Mouse (Mus musculus) midbrain, embryonic 15.5 days (tissue): ENCODE measurements at regions not wholly inside any gene's neighbourhood (a gene's known extent, or its start where the extent isn't known, plus 50 kb on each side); places are given as distances from the start of the nearest gene placed in this dataset.
A peak's percentile ranks its signal among the peaks of the same experiment; 100 is the strongest.

Experiments
- ATAC-seq: fragments of 200-750 bp; cut with Nextera tagmentation; replicated peaks from 2 replicates; pipeline ENCODE4 v1.8.0; 2017; ENCODE audit warnings: moderate TSS enrichment
- H3K27ac ChIP-seq: fragments of 300-500 bp; sonication (generic); 2 replicates; pipeline ENCODE4 v1.5.1; 2015; ENCODE audit warnings: mild to moderate bottlenecking, inconsistent platforms
- H3K27me3 ChIP-seq: fragments of 300-500 bp; sonication (generic); replicated peaks from 2 replicates; pipeline ENCODE4 v1.6.1; 2015; ENCODE audit warnings: inconsistent platforms
- H3K36me3 ChIP-seq: fragments of 300-500 bp; sonication (generic); replicated peaks from 2 replicates; pipeline ENCODE4 v1.6.1; 2015; ENCODE audit warnings: inconsistent platforms
- H3K4me1 ChIP-seq: fragments of 300-500 bp; sonication (generic); 2 replicates; pipeline ENCODE4 v1.6.1; 2015; ENCODE audit warnings: inconsistent platforms
- H3K4me2 ChIP-seq: fragments of 300-500 bp; sonication (generic); 2 replicates; pipeline ENCODE4 v1.6.1; 2015; ENCODE audit warnings: inconsistent platforms, mild to moderate bottlenecking, moderate library complexity
- H3K4me3 ChIP-seq: fragments of 300-500 bp; sonication (generic); 2 replicates; pipeline ENCODE4 v1.5.1; 2015; ENCODE audit warnings: mild to moderate bottlenecking, inconsistent platforms
- H3K9ac ChIP-seq: fragments of 300-500 bp; sonication (generic); 2 replicates; pipeline ENCODE4 v1.6.1; 2015; ENCODE audit warnings: mild to moderate bottlenecking, inconsistent platforms
- H3K9me3 ChIP-seq: fragments of 300-500 bp; sonication (generic); 2 replicates; pipeline ENCODE4 v1.6.1; 2016; ENCODE audit warnings: inconsistent platforms
- WGBS: fragments of 180-500 bp; shearing (Covaris S2); methylation state at CpG from one replicate; pipeline ENCODE4 v1.1.7; 2015; ENCODE audit warnings: mixed read lengths; 5-methylcytosine and 5-hydroxymethylcytosine counted together

DNA sequence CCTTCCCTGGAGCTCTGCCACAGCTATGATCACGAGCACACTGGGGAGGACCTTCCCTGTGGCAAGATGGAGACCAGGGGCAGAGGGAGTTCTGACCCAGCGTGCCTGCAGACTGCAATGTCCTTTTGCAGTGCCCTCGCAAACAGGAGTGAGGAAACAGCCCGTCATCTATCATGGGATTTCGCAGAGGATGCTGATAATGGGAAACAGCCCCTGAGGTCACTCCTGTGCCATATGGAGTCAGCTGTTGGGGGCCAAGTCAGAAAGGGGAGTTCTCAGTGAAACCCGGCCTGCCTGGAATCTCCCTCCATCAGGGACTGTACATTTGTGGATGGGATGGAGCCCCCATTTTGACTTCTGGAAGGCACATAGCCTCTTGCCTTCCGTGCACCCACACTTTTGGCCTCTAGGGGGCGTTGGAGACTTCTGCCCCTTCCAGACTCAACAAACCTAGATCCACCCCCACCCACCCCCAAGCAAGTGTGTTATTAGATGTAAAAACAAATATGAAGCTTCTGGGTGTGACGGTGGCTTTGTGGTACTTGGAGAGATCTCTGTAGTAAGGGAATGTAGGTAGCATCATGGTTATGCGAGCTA is 98.1 kb downstream of the Kdr start:
- WGBS = 81% methylated on average over 10 of the region's 10 CpGs
- H3K27me3 ChIP-seq = no peaks in the 10 kb centered on the region
- no peaks in the 10 kb centered on the region for H3K36me3 ChIP-seq
- no peak overlapping the region for H3K4me3 ChIP-seq
- no peaks in the 10 kb centered on the region for H3K9me3 ChIP-seq
- H3K27ac ChIP-seq = no peak overlapping the region
- H3K9ac ChIP-seq = no peak overlapping the region
- H3K4me1 ChIP-seq = no peaks in the 10 kb centered on the region
- H3K4me2 ChIP-seq = no peak overlapping the region
- no peak for ATAC-seq

DNA sequence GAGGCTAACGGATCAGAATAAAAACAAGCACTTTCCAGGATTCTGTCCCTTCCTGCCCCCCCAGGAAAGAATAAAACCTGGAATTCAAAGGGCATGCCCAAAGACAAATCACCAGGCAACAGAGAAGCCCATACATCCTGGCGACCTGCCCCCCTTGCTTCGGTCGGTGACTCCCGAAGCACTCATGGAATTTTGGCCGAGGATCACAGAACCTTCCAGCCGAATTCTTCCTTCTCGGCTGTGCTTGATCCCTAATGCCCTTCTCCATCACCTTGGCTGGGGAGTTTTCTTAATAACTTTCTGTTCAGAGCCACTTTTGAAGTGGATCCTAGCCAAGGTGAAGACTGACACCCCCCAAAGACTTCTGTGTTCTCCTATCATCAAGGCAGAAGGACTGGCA is 99.9 kb downstream of the Kdr start:
- ATAC-seq = no peak
- WGBS = 89% methylated on average over 8 of the region's 8 CpGs
- Histone ChIP-seq H3K9ac (no peak overlapping the region), H3K4me3 (no peak overlapping the region), H3K4me1 (no peaks in the 10 kb centered on the region), H3K36me3 (no peaks in the 10 kb centered on the region), H3K27ac (no peak overlapping the region), H3K9me3 (no peaks in the 10 kb centered on the region), H3K4me2 (no peak overlapping the region), H3K27me3 (no peaks in the 10 kb centered on the region)

DNA sequence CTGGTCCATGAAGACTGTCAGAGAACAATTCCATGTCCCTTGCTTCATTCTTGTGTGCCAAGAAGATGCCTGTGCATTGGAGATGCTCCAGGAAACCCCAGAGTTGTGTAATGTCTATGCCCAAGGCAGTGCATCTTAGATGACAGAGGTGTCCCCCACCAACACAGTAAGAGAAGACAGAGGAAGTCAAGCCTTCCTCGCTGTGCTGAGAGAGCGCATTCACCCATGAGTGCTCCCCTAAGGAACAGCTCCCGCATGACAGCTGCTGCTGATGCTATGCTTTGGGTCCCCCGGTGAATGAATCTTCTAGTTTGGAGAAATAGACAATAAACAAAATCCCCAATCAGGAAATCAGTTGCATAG is 100.7 kb downstream of the Kdr start:
- no peak overlapping the region for H3K9ac ChIP-seq
- H3K4me3 ChIP-seq = no peak overlapping the region
- no peaks in the 10 kb centered on the region for H3K9me3 ChIP-seq
- H3K27ac ChIP-seq = no peak overlapping the region
- no peaks in the 10 kb centered on the region for H3K4me1 ChIP-seq
- WGBS = 77% methylated on average over 4 of the region's 4 CpGs
- H3K36me3 ChIP-seq = no peaks in the 10 kb centered on the region
- H3K27me3 ChIP-seq = no peaks in the 10 kb centered on the region
- ATAC-seq = no peak
- no peak overlapping the region for H3K4me2 ChIP-seq

DNA sequence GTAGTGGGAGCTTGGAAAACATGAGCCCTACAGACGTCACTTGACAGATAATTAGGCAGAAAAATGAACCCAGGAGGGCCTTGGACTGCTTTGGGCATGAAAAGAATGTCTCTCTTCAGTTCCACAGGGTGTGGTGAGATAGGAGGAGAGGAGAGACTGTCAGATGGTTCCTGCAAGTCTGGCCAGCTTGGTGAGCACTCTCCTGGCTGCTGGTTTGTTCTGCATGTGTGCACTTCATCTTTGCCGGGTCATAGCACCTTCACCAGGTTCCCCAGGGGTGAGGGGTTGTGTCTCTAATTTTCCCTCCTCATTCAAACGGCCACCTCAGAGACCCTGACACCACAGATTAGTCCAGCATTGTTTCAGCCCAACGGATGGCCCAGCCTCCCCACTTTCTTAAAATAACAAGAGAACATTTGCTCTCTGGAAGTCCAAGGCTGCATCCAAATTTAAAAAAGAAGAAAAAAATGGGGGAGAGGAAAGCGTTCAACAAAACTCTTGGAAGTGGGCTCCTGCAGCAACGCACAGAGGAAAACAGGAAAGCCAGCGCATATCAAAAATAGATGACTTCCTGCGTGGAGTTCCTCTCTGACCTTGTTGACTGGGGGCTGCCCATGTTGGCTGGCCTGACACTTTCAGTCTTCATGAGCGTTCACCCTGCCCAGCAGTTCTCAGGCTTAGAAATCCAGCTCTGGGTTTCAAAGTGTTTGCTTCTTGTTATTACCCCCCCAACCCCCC is 101.2 kb downstream of the Kdr start:
- ATAC-seq = no peak
- no peak overlapping the region for H3K4me3 ChIP-seq
- no peak overlapping the region for H3K9ac ChIP-seq
- H3K9me3 ChIP-seq = no peaks in the 10 kb centered on the region
- no peak overlapping the region for H3K4me2 ChIP-seq
- H3K36me3 ChIP-seq = no peaks in the 10 kb centered on the region
- no peaks in the 10 kb centered on the region for H3K4me1 ChIP-seq
- H3K27me3 ChIP-seq = no peaks in the 10 kb centered on the region
- H3K27ac ChIP-seq = no peak overlapping the region
- 68% methylated on average over 9 of the region's 9 CpGs for WGBS

DNA sequence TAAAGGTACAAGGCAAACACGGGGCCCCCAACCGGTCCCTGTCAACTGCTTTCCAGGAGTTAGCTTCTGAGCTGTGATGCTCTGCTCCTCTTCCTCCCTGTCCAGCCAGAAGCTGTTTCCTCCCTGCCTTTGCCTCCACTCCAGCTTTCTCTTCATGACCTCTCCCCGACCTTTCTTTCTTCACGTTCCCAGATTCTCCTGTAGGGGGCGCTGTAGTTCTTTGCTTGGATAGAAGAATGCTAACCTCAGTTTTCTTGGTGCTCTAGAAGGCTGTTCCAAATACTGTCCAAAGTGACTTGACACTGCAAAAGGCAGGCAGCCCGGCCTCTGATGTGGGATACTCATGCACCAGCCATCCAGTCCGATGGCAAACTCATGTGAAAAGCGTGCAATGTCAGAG is 107.1 kb downstream of the Kdr start:
- H3K36me3 ChIP-seq = no peaks in the 10 kb centered on the region
- H3K4me2 ChIP-seq = no peak overlapping the region
- H3K9ac ChIP-seq = no peak overlapping the region
- no peak overlapping the region for H3K4me3 ChIP-seq
- WGBS = 24% methylated on average over 8 of the region's 8 CpGs
- H3K9me3 ChIP-seq = no peaks in the 10 kb centered on the region
- ATAC-seq = no peak
- no peaks in the 10 kb centered on the region for H3K27me3 ChIP-seq
- H3K27ac ChIP-seq = no peak overlapping the region
- no peaks in the 10 kb centered on the region for H3K4me1 ChIP-seq

DNA sequence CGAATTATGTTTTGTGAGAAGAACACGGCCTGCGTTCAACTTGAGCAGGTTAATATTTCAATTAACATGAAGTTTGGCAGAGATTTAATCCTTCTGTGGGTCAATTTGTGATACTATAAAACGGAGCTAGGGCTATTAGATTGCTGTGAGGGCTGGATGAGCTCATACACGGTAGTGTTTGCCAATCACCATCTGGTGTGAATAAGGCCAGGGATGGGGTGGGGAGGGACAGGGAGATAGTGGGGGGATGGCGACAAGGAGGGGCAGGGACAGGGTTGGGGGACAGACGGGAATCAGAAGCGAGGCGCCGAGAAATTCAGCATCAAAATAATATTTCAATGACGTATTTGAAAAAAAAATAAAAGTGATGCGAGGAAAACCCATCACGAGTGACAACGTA is 107.6 kb downstream of the Kdr start:
- WGBS = 86% methylated on average over 14 of the region's 14 CpGs
- H3K4me1 ChIP-seq = no peaks in the 10 kb centered on the region
- H3K27me3 ChIP-seq = no peaks in the 10 kb centered on the region
- no peak overlapping the region for H3K4me3 ChIP-seq
- no peak overlapping the region for H3K27ac ChIP-seq
- H3K9me3 ChIP-seq = no peaks in the 10 kb centered on the region
- no peak overlapping the region for H3K4me2 ChIP-seq
- H3K36me3 ChIP-seq = no peaks in the 10 kb centered on the region
- H3K9ac ChIP-seq = no peak overlapping the region
- no peak for ATAC-seq

DNA sequence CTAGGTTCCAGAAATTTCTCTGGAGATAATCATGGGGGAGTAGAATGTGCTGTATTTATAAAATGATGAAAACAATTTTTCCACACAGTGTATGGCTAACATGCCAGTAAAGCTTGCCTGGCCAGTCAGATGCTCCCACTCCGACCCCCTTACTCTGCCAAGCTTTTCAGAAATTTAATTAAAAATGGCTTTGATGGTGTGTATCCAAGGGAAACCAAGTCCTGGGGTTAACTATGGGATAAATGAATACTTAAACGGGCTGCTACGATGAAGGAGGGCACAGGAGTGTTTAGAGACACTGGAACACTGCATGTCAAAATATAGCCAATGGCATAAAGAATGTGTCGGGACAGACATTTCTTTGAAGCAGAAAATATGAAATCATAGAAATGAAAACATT is 108.7 kb downstream of the Kdr start:
- no peak overlapping the region for H3K4me3 ChIP-seq
- WGBS = 16% methylated on average over 4 of the region's 4 CpGs
- H3K27ac ChIP-seq = no peak overlapping the region
- H3K27me3 ChIP-seq = no peaks in the 10 kb centered on the region
- H3K9me3 ChIP-seq = no peaks in the 10 kb centered on the region
- H3K36me3 ChIP-seq = no peaks in the 10 kb centered on the region
- H3K4me1 ChIP-seq = no peaks in the 10 kb centered on the region
- no peak overlapping the region for H3K4me2 ChIP-seq
- ATAC-seq = no peak
- H3K9ac ChIP-seq = no peak overlapping the region

DNA sequence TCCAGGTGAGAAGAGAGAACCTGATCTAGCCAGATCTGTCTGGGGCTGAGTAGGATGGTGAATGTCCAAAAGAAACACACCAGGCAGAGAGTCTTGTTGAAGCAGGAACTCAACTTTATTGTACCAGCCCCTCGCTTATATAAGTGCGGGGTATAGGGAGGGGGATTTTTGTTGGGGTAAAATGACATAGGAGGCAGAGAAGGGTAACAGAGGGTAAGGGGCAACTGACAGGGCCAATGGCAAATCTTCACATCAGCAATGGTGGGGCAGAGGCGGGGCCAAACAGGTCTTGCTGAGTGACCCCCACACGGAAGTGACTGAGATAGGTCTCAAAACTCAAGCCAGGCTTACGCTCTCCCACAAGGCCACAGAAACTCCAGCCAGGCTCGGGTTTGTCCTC is 113.2 kb downstream of the Kdr start:
- H3K27me3 ChIP-seq = peaks cover 8% of the 10 kb centered on the region; the same call in 1 of the 2 replicates
- WGBS = 93% methylated on average over 6 of the region's 6 CpGs
- no peak overlapping the region for H3K4me2 ChIP-seq
- H3K9ac ChIP-seq = no peak overlapping the region
- no peak overlapping the region for H3K27ac ChIP-seq
- no peaks in the 10 kb centered on the region for H3K36me3 ChIP-seq
- ATAC-seq = no peak
- no peaks in the 10 kb centered on the region for H3K9me3 ChIP-seq
- H3K4me3 ChIP-seq = no peak overlapping the region
- H3K4me1 ChIP-seq = peaks cover 4% of the 10 kb centered on the region

DNA sequence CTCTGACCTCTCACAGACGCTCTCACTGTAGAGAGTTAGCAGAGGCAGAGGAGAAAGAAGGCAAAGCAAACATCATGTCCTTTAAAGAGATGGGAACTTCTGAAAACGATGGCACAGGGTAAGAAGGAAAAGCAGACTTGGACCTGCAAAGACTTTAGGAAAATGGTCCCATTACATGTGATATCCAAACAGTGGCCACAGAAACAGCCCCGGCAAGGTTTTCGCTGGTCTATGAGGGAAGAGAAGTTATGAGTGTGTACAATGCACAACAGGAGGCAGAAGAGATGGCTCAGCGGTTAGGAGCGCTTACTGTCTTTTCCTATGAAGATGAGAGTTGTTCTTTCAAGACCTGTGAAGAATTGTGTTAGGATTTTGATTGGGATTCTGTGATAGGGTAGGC is 114.9 kb downstream of the Kdr start:
- peaks cover 12% of the 10 kb centered on the region; the same call in 1 of the 2 replicates for H3K27me3 ChIP-seq
- no peak overlapping the region for H3K4me3 ChIP-seq
- no peak overlapping the region for H3K4me2 ChIP-seq
- 55% methylated on average over 6 of the region's 6 CpGs for WGBS
- H3K9me3 ChIP-seq = no peaks in the 10 kb centered on the region
- no peak overlapping the region for H3K9ac ChIP-seq
- H3K27ac ChIP-seq = no peak overlapping the region
- ATAC-seq = no peak
- peaks cover 4% of the 10 kb centered on the region for H3K4me1 ChIP-seq
- H3K36me3 ChIP-seq = no peaks in the 10 kb centered on the region

DNA sequence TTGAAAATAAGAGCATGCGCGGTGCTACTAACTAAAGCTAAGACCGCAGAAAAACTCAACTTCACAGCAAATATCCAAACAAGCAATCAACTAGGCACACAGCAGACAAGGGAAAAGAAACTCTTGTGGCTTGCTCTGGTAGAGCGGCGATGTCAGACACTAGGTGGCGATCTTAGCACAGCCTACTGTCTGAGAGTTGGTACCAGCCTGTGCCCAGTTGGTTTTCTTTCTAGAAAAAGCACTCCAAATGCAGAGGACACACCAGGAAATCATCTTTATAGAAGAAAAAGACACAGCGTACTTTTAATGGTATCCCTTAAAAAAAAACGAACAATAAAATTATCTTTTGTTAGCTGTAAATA is 115.6 kb downstream of the Kdr start:
- no peaks in the 10 kb centered on the region for H3K9me3 ChIP-seq
- peak; percentile 82 for ATAC-seq
- no peak overlapping the region for H3K9ac ChIP-seq
- H3K27ac ChIP-seq = no peak overlapping the region
- peak overlapping the region; percentile 24; the same call in 1 of the 2 replicates for H3K4me2 ChIP-seq
- no peak overlapping the region for H3K4me3 ChIP-seq
- no peaks in the 10 kb centered on the region for H3K36me3 ChIP-seq
- H3K4me1 ChIP-seq = peaks cover 4% of the 10 kb centered on the region
- 8% methylated on average over 8 of the region's 8 CpGs for WGBS
- H3K27me3 ChIP-seq = peaks cover 12% of the 10 kb centered on the region; the same call in 1 of the 2 replicates

DNA sequence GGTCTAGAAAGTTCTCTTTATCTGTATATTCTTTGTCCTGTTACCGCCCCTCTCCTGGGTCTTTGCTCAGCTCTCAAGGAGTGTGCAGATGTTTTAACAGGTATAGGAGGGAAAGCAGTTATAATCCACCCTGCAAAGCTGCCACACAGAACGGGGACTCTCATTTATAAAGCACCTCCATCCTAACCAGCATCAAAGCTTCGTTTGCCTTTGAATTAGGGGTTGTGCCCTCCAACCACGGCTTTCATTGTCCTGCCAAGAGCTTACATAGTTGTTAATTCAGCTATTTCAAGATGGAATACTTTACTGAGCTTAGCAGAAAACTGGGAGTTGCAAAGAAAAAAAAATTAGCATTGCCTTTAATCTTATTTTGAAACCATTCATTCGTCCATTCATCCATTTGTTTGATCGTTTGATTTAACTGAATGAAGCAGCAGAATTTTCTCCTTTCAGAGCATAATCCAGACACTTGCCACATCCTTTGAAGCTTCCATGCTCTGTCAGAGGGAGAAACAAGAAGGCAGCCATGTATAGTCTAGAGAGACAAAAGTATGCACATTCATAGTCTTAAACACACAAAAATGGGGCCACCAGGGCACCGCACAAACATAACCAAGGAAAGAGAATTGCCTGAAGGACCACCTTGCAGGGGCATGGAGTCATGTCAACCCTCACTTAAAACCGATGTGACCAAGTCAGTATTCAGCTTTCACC is 116.2 kb downstream of the Kdr start:
- no peaks in the 10 kb centered on the region for H3K36me3 ChIP-seq
- peak overlapping the region; percentile 24; the same call in 1 of the 2 replicates for H3K4me2 ChIP-seq
- 15% methylated on average over 8 of the region's 8 CpGs for WGBS
- peaks cover 4% of the 10 kb centered on the region for H3K4me1 ChIP-seq
- H3K9ac ChIP-seq = no peak overlapping the region
- no peak overlapping the region for H3K27ac ChIP-seq
- no peak overlapping the region for H3K4me3 ChIP-seq
- ATAC-seq = peak; percentile 54
- H3K27me3 ChIP-seq = peaks cover 12% of the 10 kb centered on the region; the same call in 1 of the 2 replicates
- H3K9me3 ChIP-seq = no peaks in the 10 kb centered on the region

DNA sequence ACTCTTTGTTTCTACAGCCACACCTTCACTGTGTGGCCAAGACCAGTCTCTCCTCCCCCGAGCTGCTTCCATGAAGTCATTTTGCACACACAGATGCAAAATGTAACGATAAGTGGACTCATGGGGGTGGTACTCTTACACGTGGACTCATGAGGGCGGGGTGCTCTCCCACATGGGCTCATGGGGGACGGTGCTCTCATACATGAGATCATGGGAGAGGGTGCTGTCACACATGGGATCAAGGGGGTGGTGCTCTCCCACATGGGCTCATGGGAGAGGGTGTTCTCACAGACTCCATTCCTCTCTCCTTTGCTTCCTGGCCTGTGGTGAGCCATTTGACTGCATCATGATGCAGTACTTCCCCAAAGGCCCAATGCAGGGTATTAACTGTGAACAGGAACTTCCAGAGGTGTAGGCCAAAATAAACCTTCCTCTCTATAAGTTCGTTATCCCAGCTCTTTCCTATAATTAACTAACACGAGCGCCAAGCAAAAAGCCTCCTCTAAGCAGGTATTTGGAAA is 118.9 kb downstream of the Kdr start:
- Histone ChIP-seq H3K27ac (no peak overlapping the region), H3K4me2 (no peak overlapping the region), H3K36me3 (no peaks in the 10 kb centered on the region), H3K4me1 (peaks cover 4% of the 10 kb centered on the region), H3K9ac (no peak overlapping the region), H3K9me3 (no peaks in the 10 kb centered on the region), H3K27me3 (peaks cover 17% of the 10 kb centered on the region; the same call in 1 of the 2 replicates), H3K4me3 (no peak overlapping the region)
- WGBS = 92% methylated on average over 8 of the region's 8 CpGs
- ATAC-seq = no peak
